Mouse (Mus musculus): ENCODE data around the gene Ctcfl. TPM values are rescaled to one million over a fixed set of nuclear protein-coding genes. Genes with fewer than 3 reads are reported as not detected.

Ctcfl gene
- polyA plus RNA-seq, 1 experiment: 0.31 TPM

- DNase-seq (ENCODE audit: low read depth): no peak
Observed at GRCm38 (mm10) chr2:173083106-173083505, 36.2 kb downstream of the Ctcfl start.

GRCm38 (mm10) chr2:173082706-173083105, 36.6 kb downstream of the Ctcfl start:
- no peak for DNase-seq (ENCODE audit: low read depth)

GRCm38 (mm10) chr2:173080785-173081241, 38.5 kb downstream of the Ctcfl start:
- DNase-seq (ENCODE audit: low read depth): no peak

GRCm38 (mm10) chr2:173079766-173080549, 39.4 kb downstream of the Ctcfl start:
- no peak for DNase-seq (ENCODE audit: low read depth)

GRCm38 (mm10) chr2:173076921-173077320, 42.4 kb downstream of the Ctcfl start:
- no peak for DNase-seq (ENCODE audit: low read depth)

- DNase-seq (ENCODE audit: low read depth): no peak
Observed at GRCm38 (mm10) chr2:173073666-173074065, 45.7 kb downstream of the Ctcfl start.

GRCm38 (mm10) chr2:173072948-173073347, 46.4 kb downstream of the Ctcfl start:
- DNase-seq (ENCODE audit: low read depth): no peak

GRCm38 (mm10) chr2:173064864-173065263, 54.5 kb downstream of the Ctcfl start:
- no peak for DNase-seq (ENCODE audit: low read depth)

GRCm38 (mm10) chr2:173063219-173063618, 56.1 kb downstream of the Ctcfl start:
- DNase-seq (ENCODE audit: low read depth): no peak

- DNase-seq (ENCODE audit: low read depth): no peak
Observed at GRCm38 (mm10) chr2:173061443-173062351, 57.6 kb downstream of the Ctcfl start.

- no peak for DNase-seq (ENCODE audit: low read depth)
Observed at GRCm38 (mm10) chr2:173060450-173060849, 58.9 kb downstream of the Ctcfl start.

GRCm38 (mm10) chr2:173058263-173058662, 61.1 kb downstream of the Ctcfl start:
- no peak for DNase-seq (ENCODE audit: low read depth)

GRCm38 (mm10) chr2:173057623-173058022, 61.7 kb downstream of the Ctcfl start:
- DNase-seq (ENCODE audit: low read depth): no peak

GRCm38 (mm10) chr2:173056882-173057315, 62.4 kb downstream of the Ctcfl start:
- DNase-seq (ENCODE audit: low read depth): no peak

GRCm38 (mm10) chr2:173056303-173056881, 62.9 kb downstream of the Ctcfl start:
- no peak for DNase-seq (ENCODE audit: low read depth)

- DNase-seq (ENCODE audit: low read depth): no peak
Observed at GRCm38 (mm10) chr2:173053846-173054245, 65.5 kb downstream of the Ctcfl start.

- no peak for DNase-seq (ENCODE audit: low read depth)
Observed at GRCm38 (mm10) chr2:173052881-173053280, 66.4 kb downstream of the Ctcfl start.

- no peak for DNase-seq (ENCODE audit: low read depth)
Observed at GRCm38 (mm10) chr2:173050604-173051382, 68.5 kb downstream of the Ctcfl start.

GRCm38 (mm10) chr2:173049817-173050216, 69.5 kb downstream of the Ctcfl start:
- no peak for DNase-seq (ENCODE audit: low read depth)

GRCm38 (mm10) chr2:173049231-173049630, 70.1 kb downstream of the Ctcfl start:
- DNase-seq (ENCODE audit: low read depth): no peak

- no peak for DNase-seq (ENCODE audit: low read depth)
Observed at GRCm38 (mm10) chr2:173048041-173048745, 71.1 kb downstream of the Ctcfl start.

All from gonadal fat pad, adult 2 months (tissue).